Mouse (Mus musculus) forebrain, postnatal 0 days (tissue): Measurements from ENCODE around the gene Appl1. TPM values are rescaled to one million over a fixed set of nuclear protein-coding genes. Genes with fewer than 3 reads are reported as not detected.

Source experiments
- ATAC-seq: fragments of 200-750 bp; cut with Nextera tagmentation; 2 replicates; pipeline ENCODE4 v1.8.0; 2017; ENCODE audit warnings: mild to moderate bottlenecking, moderate library complexity
- DNase-seq: peaks from one replicate; pipeline ENCODE4 v3.0.0-alpha.2; 2015
- H3K27ac ChIP-seq: fragments of 300-500 bp; sonication (generic); 2 replicates; pipeline ENCODE4 v1.5.1; 2014; ENCODE audit warnings: low read depth, mild to moderate bottlenecking, antibody characterized with exemption, low read length, moderate library complexity, mixed read lengths
- H3K27me3 ChIP-seq: fragments of 300-500 bp; sonication (generic); 2 replicates; pipeline ENCODE4 v1.6.1; 2014; ENCODE audit warnings: mild to moderate bottlenecking, low read length, mixed read lengths; ENCODE audit not compliant: insufficient read depth
- H3K36me3 ChIP-seq: fragments of 300-500 bp; sonication (generic); 2 replicates; pipeline ENCODE4 v1.6.1; 2014; ENCODE audit warnings: mild to moderate bottlenecking, moderate library complexity; ENCODE audit not compliant: insufficient read depth
- H3K4me1 ChIP-seq: fragments of 300-500 bp; sonication (generic); 2 replicates; pipeline ENCODE4 v1.6.1; 2014; ENCODE audit warnings: antibody characterized with exemption; ENCODE audit not compliant: insufficient read depth
- H3K4me2 ChIP-seq: fragments of 300-500 bp; sonication (generic); 2 replicates; pipeline ENCODE4 v1.6.1; 2014; ENCODE audit warnings: low read depth, mild to moderate bottlenecking, moderate library complexity
- H3K4me3 ChIP-seq: fragments of 300-500 bp; sonication (generic); 2 replicates; pipeline ENCODE4 v1.5.1; 2014; ENCODE audit warnings: low read depth, low read length, mixed read lengths
- H3K9ac ChIP-seq: fragments of 300-500 bp; sonication (generic); 2 replicates; pipeline ENCODE4 v1.6.1; 2014; ENCODE audit warnings: mild to moderate bottlenecking
- H3K9me3 ChIP-seq: fragments of 300-500 bp; sonication (generic); 2 replicates; pipeline ENCODE4 v1.6.1; 2016; ENCODE audit warnings: low read length
- CTCF ChIP-seq: sonication (generic); IDR thresholded peaks from 2 replicates; pipeline ENCODE4 v1.5.1; 2016; ENCODE audit warnings: antibody characterized with exemption, control low read depth, low read depth
- WGBS: fragments of 180-500 bp; shearing (Covaris S2); extraction: QIAGEN DNeasy Blood & Tissue Kit; methylation state at CpG from one replicate; pipeline ENCODE4 v1.1.7; 2014; 5-methylcytosine and 5-hydroxymethylcytosine counted together
- polyA plus RNA-seq: library from polyadenylated mRNA; unstranded; fragments of >200 nt; fragmentation: Nextera tagmentation; extraction: Ambion mirVana; gene quantifications from 2 replicates; pipeline ENCODE4 v1.2.1, GENCODE M21; 2015
- total RNA-seq: library from RNA; depleted of rRNA; stranded (reverse); fragments of >200 nt; gene quantifications from 2 replicates; pipeline ENCODE4 v1.2.3, GENCODE M21; 2014; rRNA removed

Gene Appl1
- total RNA-seq (74.8 and 81.2 TPM in 2 replicates), polyA plus RNA-seq (52.7 and 63.9 TPM in 2 replicates)

DNA sequence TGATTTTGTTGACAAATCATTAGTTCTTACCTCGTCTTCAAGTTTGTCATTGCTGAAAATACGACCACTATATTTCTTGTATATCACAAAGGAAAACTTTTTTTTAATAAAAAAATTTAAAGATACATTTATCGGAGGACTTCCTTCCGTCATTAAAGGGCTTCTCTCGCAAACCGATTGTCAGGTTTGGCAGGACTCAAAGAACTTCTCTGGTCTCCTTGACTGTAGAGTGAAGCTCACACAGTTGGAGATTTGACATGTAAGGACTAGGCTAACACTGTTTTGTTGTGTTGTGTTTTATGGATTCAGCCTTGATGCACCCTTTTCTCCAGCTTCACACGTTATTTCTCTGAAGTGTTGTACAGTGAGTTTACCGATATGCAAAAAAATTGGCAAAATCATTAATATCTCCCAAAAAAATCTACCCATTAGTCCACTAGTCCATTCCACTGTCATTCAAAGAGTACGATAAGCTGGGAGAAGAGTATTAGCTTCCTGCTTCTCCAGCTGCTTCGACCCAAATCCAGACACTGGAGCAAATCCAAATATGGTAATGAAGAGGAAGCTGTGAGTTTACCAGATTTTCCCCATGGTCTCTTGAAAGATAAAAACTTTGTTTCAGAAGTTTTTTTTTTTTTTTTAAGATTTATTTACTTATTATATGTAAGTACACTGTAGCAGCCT, at the start of gene Appl1:
Gene Appl1 (minus strand): TSS at position 127 of the 684 bp plus-strand sequence.
- H3K9me3 ChIP-seq, result no peaks in the 10 kb centered on the region
- peaks cover 14% of the 10 kb centered on the region for H3K4me1 ChIP-seq
- no peak for ATAC-seq
- peak within 1 kb of the TSS; percentile 64 for H3K4me2 ChIP-seq
- TF ChIP-seq CTCF, result no peak
- H3K4me3 ChIP-seq, result peak within 1 kb of the TSS; percentile 99
- peak within 1 kb of the TSS; percentile 91 for H3K27ac ChIP-seq
- peak within 1 kb of the TSS; percentile 97 for H3K9ac ChIP-seq
- 34% methylated on average over 10 of the region's 10 CpGs for WGBS
- no peak for DNase-seq
- H3K36me3 ChIP-seq, result no peaks in the 10 kb centered on the region
- H3K27me3 ChIP-seq, result no peaks in the 10 kb centered on the region

DNA sequence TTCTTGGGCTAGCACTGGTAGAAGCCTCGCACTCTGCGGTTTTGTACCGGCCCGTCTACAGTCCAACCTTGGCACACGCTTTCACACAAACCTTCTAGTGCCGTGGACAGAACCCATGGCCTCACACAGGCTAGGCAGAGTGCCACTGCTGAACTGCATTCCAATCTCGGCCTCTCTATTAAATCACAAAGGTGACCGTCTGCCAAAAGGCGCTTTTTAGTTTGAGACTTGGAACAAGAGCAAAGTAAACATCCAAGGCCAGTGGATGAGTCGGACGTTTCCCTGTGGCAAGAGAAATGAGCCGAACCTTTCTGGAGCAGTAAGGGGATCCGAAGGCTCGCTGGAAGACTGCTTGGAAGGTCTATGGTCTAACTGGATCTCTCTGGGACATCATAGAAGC, 48.8 kb upstream of the Appl1 start:
- 74% methylated on average over 14 of the region's 14 CpGs for WGBS
- no peak overlapping the region for H3K4me3 ChIP-seq
- H3K9ac ChIP-seq, result no peak overlapping the region
- H3K4me1 ChIP-seq, result no peaks in the 10 kb centered on the region
- ATAC-seq, result no peak
- no peak for TF ChIP-seq CTCF
- no peaks in the 10 kb centered on the region for H3K36me3 ChIP-seq
- H3K27ac ChIP-seq, result no peak overlapping the region
- no peaks in the 10 kb centered on the region for H3K27me3 ChIP-seq
- no peaks in the 10 kb centered on the region for H3K9me3 ChIP-seq
- DNase-seq, result no peak
- no peak overlapping the region for H3K4me2 ChIP-seq

DNA sequence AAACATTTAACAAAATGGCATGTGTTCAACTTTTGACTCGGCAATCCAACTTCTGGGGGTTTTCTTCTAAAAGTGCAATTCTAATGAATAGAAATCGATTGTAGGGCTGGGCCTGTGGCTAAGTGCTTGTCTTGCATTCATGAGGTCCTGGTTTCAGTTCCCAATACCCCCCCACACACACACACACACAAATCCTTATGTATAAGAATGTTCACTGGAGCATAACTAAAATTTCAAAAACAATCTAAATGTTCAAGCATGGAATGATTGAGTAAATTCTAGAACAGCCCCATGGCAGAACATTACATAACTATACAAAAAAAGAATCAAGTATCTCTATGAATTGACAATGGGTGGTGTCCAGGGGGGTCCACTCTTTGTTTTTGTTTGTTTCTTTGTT, 46.9 kb upstream of the Appl1 start:
- no peaks in the 10 kb centered on the region for H3K9me3 ChIP-seq
- no peak overlapping the region for H3K27ac ChIP-seq
- TF ChIP-seq CTCF, result no peak
- no peaks in the 10 kb centered on the region for H3K36me3 ChIP-seq
- H3K4me1 ChIP-seq, result no peaks in the 10 kb centered on the region
- no peak overlapping the region for H3K4me3 ChIP-seq
- ATAC-seq (no peak), DNase-seq (no peak)
- no peaks in the 10 kb centered on the region for H3K27me3 ChIP-seq
- H3K4me2 ChIP-seq, result no peak overlapping the region
- WGBS, result 94% methylated on average over 2 of the region's 2 CpGs
- H3K9ac ChIP-seq, result no peak overlapping the region

DNA sequence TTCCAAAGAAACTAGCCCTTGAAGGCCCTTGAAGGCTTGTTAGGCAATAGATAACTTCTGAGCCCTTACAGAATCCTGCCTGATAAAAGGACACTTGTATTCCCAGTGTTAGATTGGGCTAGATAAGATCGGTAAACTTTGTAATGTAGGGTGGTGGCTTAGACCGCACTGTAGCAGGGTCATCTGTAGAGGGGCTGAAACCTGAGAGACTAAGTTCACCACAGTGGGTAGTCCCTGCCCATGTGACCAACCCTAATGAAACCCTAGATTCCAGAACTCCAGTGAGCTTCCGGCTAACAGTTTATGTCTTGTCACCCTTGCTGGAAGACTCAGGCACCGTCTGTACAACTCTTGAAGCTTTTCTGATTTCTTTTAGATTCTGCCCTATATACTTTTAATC, 42.6 kb upstream of the Appl1 start:
- Histone ChIP-seq H3K27me3 (no peaks in the 10 kb centered on the region), H3K4me3 (no peak overlapping the region), H3K9ac (no peak overlapping the region), H3K27ac (no peak overlapping the region), H3K9me3 (no peaks in the 10 kb centered on the region), H3K36me3 (no peaks in the 10 kb centered on the region), H3K4me1 (no peaks in the 10 kb centered on the region), H3K4me2 (no peak overlapping the region)
- 82% methylated on average over 4 of the region's 4 CpGs for WGBS
- DNase-seq (no peak), ATAC-seq (no peak)
- no peak for TF ChIP-seq CTCF

DNA sequence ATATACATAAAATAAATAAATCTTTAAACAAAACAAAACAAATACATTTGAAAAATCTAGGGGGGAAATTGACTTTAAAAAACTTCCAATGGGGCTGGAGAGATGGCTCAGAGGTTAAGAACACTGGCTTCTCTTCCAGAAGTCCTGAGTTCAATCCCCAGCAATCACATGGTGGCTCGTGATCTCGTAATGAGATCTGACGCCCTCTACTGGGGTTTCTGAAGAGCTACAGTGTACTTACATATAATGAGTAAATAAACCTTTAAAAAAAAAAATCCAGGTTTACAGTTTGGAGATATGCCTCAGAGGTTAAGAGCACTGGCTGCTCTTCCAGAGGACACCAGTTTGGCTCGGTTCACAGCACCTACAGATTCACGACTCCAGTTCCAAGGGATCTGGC, 40.5 kb upstream of the Appl1 start:
- ATAC-seq (no peak), DNase-seq (no peak)
- Histone ChIP-seq H3K4me2 (no peak overlapping the region), H3K27me3 (no peaks in the 10 kb centered on the region), H3K9me3 (no peaks in the 10 kb centered on the region), H3K36me3 (no peaks in the 10 kb centered on the region), H3K9ac (no peak overlapping the region), H3K4me1 (no peaks in the 10 kb centered on the region), H3K27ac (no peak overlapping the region), H3K4me3 (no peak overlapping the region)
- TF ChIP-seq CTCF, result no peak
- 90% methylated on average over 5 of the region's 5 CpGs for WGBS

DNA sequence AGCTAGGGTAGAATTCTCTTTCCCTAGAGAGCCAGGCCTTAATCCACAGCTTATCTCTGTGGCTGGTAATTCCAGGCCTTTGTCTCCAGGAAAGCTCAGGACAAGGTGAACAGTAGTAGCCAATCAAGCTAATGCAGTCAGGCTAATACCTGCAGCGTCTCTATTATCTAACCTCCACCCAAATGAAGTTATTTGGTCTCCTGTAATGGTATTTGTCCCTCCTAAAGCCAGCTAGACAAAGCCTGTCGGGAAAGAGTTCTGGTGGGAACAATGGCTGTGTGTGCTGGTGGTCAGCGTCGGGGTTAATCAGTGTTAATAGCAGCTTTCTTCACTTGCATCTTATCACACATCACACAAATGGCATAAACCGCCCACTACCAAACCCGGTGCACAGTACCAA, 34.9 kb upstream of the Appl1 start:
- H3K27ac ChIP-seq, result no peak overlapping the region
- no peak for TF ChIP-seq CTCF
- no peaks in the 10 kb centered on the region for H3K4me1 ChIP-seq
- DNase-seq, result no peak
- H3K9ac ChIP-seq, result no peak overlapping the region
- 10% methylated on average over 6 of the region's 6 CpGs for WGBS
- H3K4me2 ChIP-seq, result no peak overlapping the region
- ATAC-seq, result no peak
- H3K27me3 ChIP-seq, result peaks cover 10% of the 10 kb centered on the region
- H3K4me3 ChIP-seq, result no peak overlapping the region
- no peaks in the 10 kb centered on the region for H3K36me3 ChIP-seq
- no peaks in the 10 kb centered on the region for H3K9me3 ChIP-seq

DNA sequence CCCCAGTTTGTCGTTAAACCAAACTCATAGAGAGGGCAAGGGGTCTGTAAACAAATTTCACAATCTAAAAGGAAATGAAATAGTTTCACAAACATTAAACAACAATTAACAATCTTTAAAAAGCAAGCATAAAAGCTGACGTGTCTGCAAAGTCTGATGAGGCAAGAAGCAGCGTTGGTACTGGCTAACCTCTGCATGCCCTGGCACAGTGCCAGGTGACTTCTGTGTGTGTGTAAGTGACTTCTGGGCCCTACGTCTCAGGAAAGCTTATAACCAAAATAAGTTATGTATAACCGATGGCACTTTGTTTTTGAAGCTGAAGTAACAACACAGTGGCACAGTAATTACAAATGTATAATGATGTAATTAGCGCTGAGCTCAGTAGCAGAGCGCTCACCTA, 33.9 kb upstream of the Appl1 start:
- Histone ChIP-seq H3K9ac (no peak overlapping the region), H3K36me3 (no peaks in the 10 kb centered on the region), H3K4me3 (no peak overlapping the region), H3K9me3 (no peaks in the 10 kb centered on the region), H3K27ac (no peak overlapping the region), H3K4me2 (no peak overlapping the region), H3K4me1 (no peaks in the 10 kb centered on the region), H3K27me3 (peaks cover 15% of the 10 kb centered on the region)
- ATAC-seq (no peak), DNase-seq (no peak)
- WGBS, result 64% methylated on average over 7 of the region's 7 CpGs
- TF ChIP-seq CTCF, result no peak
